Mouse (Mus musculus): Measurements from ENCODE around the gene Gucy1a1. TPM values are rescaled to one million over a fixed set of nuclear protein-coding genes. Genes with fewer than 3 reads are reported as not detected.
A peak's percentile ranks its signal among the peaks of the same experiment; 100 is the strongest.

The Gucy1a1 gene
- polyA plus RNA-seq, 1 experiment from 2014 or later, result 4.9 TPM

DNA sequence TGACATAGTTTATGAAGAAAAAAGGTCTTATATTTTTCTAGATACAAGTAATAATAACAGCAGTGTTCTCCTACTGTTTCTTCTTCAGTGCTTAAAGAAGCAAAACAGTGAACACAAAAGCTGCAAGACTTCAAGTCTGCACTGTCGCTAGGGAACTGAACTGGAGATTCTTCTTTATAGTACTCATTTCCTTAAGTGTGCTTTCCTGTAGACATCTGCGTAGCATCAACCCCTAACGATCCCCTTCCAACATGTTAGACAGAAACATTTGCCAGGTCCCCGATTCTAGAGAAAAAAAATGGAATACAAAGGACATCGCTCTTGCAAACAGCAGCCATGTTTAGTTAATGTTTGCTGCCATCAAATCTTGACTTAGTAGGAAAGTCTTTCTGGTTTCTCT lies 77.8 kb downstream of the Gucy1a1 start:
- 87% methylated on average over 5 of the region's 5 CpGs for WGBS
- Histone ChIP-seq H3K4me2 (no peak overlapping the region), H3K27ac (no peak overlapping the region), H3K4me3 (replicated peaks) (no peak overlapping the region), H3K36me3 (replicated peaks) (no peaks in the 10 kb centered on the region), H3K27me3 (peaks cover 2% of the 10 kb centered on the region; the same call in 1 of the 2 replicates), H3K9ac (no peak overlapping the region), H3K9me3 (no peaks in the 10 kb centered on the region), H3K4me1 (no peaks in the 10 kb centered on the region)
- no peak for ATAC-seq (ENCODE audit: low FRiP score)

DNA sequence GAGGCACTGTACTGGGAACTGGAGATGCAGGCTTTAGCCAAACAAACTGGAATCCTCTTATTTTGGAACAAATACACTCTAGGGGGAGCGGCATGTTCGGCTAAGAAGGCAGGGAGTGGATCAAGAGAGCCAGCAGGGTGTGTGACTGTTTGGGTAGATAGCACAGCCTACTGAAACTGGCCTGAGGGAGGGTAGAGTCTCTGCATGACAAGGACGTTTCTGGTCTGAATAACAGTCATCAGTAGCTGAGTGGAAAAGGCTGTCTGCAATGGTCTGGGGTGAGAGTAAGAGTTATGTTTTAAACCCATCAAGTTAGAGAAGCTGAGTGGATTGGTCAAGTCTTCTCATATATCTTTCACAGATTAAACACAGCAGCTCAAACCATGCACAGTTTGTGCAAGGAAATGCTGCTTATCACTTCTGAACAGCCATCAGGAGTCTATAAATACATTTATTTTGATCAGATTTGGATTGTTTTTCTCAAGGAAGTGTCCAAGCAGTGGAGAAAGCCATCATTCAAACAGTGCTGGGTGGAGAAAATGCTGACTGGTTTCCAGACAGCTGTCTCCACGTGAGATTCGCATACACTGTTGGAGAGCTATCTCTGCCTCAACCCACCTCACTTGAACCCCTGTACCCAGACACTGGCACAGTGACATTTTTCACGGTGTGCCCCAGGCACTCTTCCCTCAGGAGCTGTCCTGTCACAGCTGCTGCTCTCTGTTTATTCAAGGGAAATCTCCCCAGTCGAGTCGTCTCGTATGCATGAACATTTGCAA lies 84.0 kb downstream of the Gucy1a1 start:
- Histone ChIP-seq H3K4me1 (no peaks in the 10 kb centered on the region), H3K36me3 (replicated peaks) (no peaks in the 10 kb centered on the region), H3K4me3 (replicated peaks) (no peak overlapping the region), H3K27ac (no peak overlapping the region), H3K9ac (no peak overlapping the region), H3K4me2 (no peak overlapping the region), H3K27me3 (no peaks in the 10 kb centered on the region), H3K9me3 (no peaks in the 10 kb centered on the region)
- no peak for ATAC-seq (ENCODE audit: low FRiP score)
- WGBS, result 56% methylated on average over 9 of the region's 9 CpGs

DNA sequence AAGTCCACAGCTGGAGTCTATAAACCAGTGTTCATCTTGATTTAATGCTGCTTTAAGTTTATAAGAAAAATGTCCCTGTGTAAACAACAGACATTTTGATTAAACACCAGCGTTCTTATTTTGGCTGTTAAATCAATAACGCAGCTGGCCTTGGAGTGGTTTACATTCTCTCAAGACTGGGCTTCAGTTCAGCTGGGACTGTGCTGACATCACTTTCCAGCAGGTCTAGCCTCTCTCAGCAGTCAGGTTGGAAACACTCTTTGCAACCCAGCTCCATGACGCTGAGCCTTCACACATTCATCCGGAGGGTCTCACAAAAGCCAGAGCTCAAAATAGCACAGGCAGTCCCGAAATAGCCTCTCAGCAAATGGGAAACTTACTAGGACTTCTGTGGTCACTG lies 88.4 kb downstream of the Gucy1a1 start:
- no peak overlapping the region for H3K9ac ChIP-seq
- H3K4me1 ChIP-seq, result no peaks in the 10 kb centered on the region
- H3K4me3 ChIP-seq (replicated peaks), result no peak overlapping the region
- H3K36me3 ChIP-seq (replicated peaks), result no peaks in the 10 kb centered on the region
- no peaks in the 10 kb centered on the region for H3K27me3 ChIP-seq
- no peaks in the 10 kb centered on the region for H3K9me3 ChIP-seq
- WGBS, result 73% methylated on average over 5 of the region's 5 CpGs
- no peak overlapping the region for H3K4me2 ChIP-seq
- H3K27ac ChIP-seq, result no peak overlapping the region
- ATAC-seq (ENCODE audit: low FRiP score), result no peak

- H3K36me3 ChIP-seq (replicated peaks), result no peaks in the 10 kb centered on the region
- H3K9ac ChIP-seq, result no peak overlapping the region
- H3K27ac ChIP-seq, result no peak overlapping the region
- no peak overlapping the region for H3K4me3 ChIP-seq (replicated peaks)
- no peaks in the 10 kb centered on the region for H3K9me3 ChIP-seq
- ATAC-seq (ENCODE audit: low FRiP score), result no peak
- H3K4me1 ChIP-seq, result no peaks in the 10 kb centered on the region
- H3K27me3 ChIP-seq, result no peaks in the 10 kb centered on the region
- no peak overlapping the region for H3K4me2 ChIP-seq
- 70% methylated on average over 5 of the region's 5 CpGs for WGBS
These were observed 91.2 kb downstream of the Gucy1a1 start for GRCm38 (mm10) chr3:82054283-82054974.

DNA sequence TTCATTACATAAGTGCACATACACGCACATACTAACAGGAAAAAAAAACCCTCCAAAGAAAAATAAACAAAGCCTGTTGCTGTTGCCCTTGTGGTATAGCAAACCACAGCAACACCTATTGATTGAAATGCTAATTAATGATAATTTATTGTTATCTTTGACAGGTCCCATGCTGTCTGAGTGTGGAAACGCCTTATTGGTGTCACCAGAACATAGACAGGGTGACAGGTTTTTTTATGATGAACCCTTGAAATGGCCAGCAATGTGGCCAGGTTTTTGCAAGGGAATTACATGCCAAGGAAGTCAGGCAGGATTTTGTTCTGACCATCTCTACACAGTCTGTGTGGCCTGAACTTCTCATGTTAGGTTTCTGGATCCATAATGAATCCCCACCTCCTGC lies 93.6 kb downstream of the Gucy1a1 start:
- no peak overlapping the region for H3K4me3 ChIP-seq (replicated peaks)
- WGBS, result 52% methylated on average over 2 of the region's 2 CpGs
- H3K27ac ChIP-seq, result no peak overlapping the region
- H3K4me2 ChIP-seq, result no peak overlapping the region
- no peak for ATAC-seq (ENCODE audit: low FRiP score)
- H3K9ac ChIP-seq, result no peak overlapping the region
- peaks cover 6% of the 10 kb centered on the region; the same call in 1 of the 2 replicates for H3K4me1 ChIP-seq
- H3K9me3 ChIP-seq, result no peaks in the 10 kb centered on the region
- H3K36me3 ChIP-seq (replicated peaks), result no peaks in the 10 kb centered on the region
- H3K27me3 ChIP-seq, result no peaks in the 10 kb centered on the region

GRCm38 (mm10) chr3:82051468-82051867 lies 94.1 kb downstream of the Gucy1a1 start:
- peaks cover 6% of the 10 kb centered on the region; the same call in 1 of the 2 replicates for H3K4me1 ChIP-seq
- no peak for ATAC-seq (ENCODE audit: low FRiP score)

GRCm38 (mm10) chr3:82048681-82049080 lies 96.9 kb downstream of the Gucy1a1 start:
- Histone ChIP-seq H3K4me2 (no peak overlapping the region), H3K36me3 (replicated peaks) (no peaks in the 10 kb centered on the region), H3K9ac (no peak overlapping the region), H3K27me3 (no peaks in the 10 kb centered on the region), H3K9me3 (no peaks in the 10 kb centered on the region), H3K27ac (0 out of 2 replicates have a peak overlapping the region, but pooled peaks have one; percentile 19), H3K4me1 (peaks cover 6% of the 10 kb centered on the region; the same call in 1 of the 2 replicates), H3K4me3 (replicated peaks) (no peak overlapping the region)
- no peak for ATAC-seq (ENCODE audit: low FRiP score)
- 52% methylated on average over 7 of the region's 7 CpGs for WGBS

More at GRCm38 (mm10) chr3:82051468-82051867, 94.1 kb downstream of the Gucy1a1 start:
- Histone ChIP-seq H3K4me2 (no peak overlapping the region), H3K36me3 (replicated peaks) (no peaks in the 10 kb centered on the region), H3K4me3 (replicated peaks) (no peak overlapping the region), H3K9ac (no peak overlapping the region), H3K27ac (no peak overlapping the region), H3K27me3 (no peaks in the 10 kb centered on the region), H3K9me3 (no peaks in the 10 kb centered on the region)

GRCm38 (mm10) chr3:82048078-82048477 lies 97.5 kb downstream of the Gucy1a1 start:
- ATAC-seq (ENCODE audit: low FRiP score), result 0 out of 2 replicates have a peak, but pooled peaks have one; percentile 39

DNA sequence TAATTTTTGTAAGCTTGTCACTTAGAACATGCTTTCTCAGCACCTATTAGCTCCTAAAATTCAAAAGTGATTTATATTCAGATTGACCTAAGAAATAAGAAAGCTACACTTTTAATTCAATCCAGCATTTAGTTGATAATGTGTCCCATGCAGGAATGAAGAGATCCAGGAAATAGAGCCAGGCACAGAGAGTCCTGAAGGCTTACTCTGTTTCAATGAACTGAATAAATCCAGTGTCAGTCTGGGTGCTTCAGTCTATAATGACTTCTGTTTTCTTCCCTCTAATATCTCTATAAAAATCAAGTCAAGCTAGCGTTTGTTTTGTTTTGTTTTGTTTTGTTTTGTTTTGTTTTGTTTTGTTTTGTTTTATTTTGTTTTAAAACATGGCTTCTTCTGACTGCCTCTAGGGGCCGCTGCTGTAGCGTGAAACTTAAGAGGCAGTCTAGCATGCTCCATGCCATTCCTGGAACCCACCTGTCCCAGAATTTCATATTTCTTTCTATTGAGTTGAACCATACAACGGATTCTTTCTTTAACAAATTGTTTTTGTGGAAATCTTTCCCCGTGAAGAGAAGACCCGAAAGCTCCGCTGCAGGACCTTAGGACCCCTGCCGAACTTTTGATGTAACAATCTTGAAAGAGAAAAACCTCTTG lies 98.4 kb downstream of the Gucy1a1 start:
- Histone ChIP-seq H3K4me3 (replicated peaks) (no peak overlapping the region), H3K36me3 (replicated peaks) (no peaks in the 10 kb centered on the region), H3K27ac (no peak overlapping the region), H3K4me2 (no peak overlapping the region), H3K9ac (no peak overlapping the region), H3K27me3 (no peaks in the 10 kb centered on the region), H3K9me3 (no peaks in the 10 kb centered on the region), H3K4me1 (peaks cover 6% of the 10 kb centered on the region; the same call in 1 of the 2 replicates)
- WGBS, result 28% methylated on average over 8 of the region's 8 CpGs
- ATAC-seq (ENCODE audit: low FRiP score), result 0 out of 2 replicates have a peak, but pooled peaks have one; percentile 69

More at GRCm38 (mm10) chr3:82048078-82048477, 97.5 kb downstream of the Gucy1a1 start:
- Histone ChIP-seq H3K4me1 (peaks cover 6% of the 10 kb centered on the region; the same call in 1 of the 2 replicates), H3K27ac (no peak overlapping the region), H3K9ac (no peak overlapping the region), H3K9me3 (no peaks in the 10 kb centered on the region), H3K4me2 (no peak overlapping the region), H3K36me3 (replicated peaks) (no peaks in the 10 kb centered on the region), H3K27me3 (no peaks in the 10 kb centered on the region), H3K4me3 (replicated peaks) (no peak overlapping the region)
- 44% methylated on average over 4 of the region's 4 CpGs for WGBS

DNA sequence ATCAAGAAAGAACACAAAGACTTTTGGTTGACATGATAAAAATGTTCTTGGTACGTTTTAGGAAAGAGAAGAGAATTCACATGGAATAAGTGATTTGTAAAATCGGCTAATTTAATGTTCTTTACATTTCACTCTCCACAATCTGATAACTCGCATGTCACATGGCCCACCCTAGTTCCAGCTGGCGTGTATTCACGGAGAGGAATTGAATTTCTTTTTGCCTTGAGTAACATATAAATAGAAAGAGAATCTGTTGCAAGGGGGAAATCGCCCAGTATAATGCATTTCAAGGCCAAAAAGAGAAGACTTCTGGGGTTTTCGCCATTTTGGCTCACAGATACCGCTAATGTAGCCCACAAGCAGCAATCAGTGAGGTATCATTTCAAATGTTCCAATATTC lies 99.5 kb downstream of the Gucy1a1 start:
- Histone ChIP-seq H3K9ac (no peak overlapping the region), H3K4me1 (peaks cover 6% of the 10 kb centered on the region; the same call in 1 of the 2 replicates), H3K9me3 (no peaks in the 10 kb centered on the region), H3K27ac (no peak overlapping the region), H3K4me3 (replicated peaks) (no peak overlapping the region), H3K36me3 (replicated peaks) (no peaks in the 10 kb centered on the region), H3K4me2 (no peak overlapping the region), H3K27me3 (no peaks in the 10 kb centered on the region)
- 91% methylated on average over 8 of the region's 8 CpGs for WGBS
- ATAC-seq (ENCODE audit: low FRiP score), result no peak

DNA sequence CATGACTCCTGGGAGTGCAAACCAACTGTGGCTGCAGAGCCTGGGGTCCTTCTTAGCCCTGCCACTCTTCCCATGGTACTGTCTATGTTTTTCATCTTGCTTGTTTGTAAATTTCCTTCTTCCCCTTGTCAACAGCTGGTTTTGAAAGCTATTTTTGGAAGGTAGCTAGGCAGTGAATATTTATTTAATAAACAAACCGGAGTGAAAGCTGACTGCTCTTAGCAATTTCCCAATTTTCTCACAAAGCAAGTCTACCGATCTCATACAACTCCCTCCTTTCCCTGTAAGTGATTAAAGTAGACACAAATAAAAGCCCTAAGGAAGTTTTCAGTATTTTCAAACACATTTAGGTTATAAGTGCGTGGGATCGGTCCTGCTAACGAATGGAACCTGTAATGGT lies 100.7 kb downstream of the Gucy1a1 start:
- Histone ChIP-seq H3K9ac (no peak overlapping the region), H3K36me3 (replicated peaks) (no peaks in the 10 kb centered on the region), H3K9me3 (no peaks in the 10 kb centered on the region), H3K4me3 (replicated peaks) (no peak overlapping the region), H3K27ac (no peak overlapping the region), H3K27me3 (no peaks in the 10 kb centered on the region), H3K4me2 (no peak overlapping the region), H3K4me1 (peaks cover 6% of the 10 kb centered on the region; the same call in 1 of the 2 replicates)
- 92% methylated on average over 5 of the region's 5 CpGs for WGBS
- no peak for ATAC-seq (ENCODE audit: low FRiP score)

DNA sequence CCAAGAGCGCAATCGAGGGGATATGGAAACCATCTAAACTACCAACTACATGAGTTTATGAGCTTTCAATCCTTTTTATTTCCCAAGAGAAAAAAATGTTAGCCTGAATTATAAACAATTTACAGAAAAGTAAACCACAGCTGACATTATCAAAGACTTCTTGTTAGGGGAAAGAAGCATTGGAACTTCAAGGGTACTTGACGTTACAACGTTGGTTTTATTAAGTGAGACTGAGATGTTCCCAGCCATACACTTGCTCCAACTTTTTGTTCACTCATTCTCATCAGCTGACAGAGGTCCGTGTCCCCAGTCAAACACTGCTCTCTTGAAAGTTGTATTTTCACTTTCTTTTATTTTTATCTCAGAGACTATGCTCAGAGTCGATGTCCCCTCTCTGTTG lies 101.9 kb downstream of the Gucy1a1 start:
- ATAC-seq (ENCODE audit: low FRiP score), result no peak
- Histone ChIP-seq H3K27me3 (no peaks in the 10 kb centered on the region), H3K36me3 (replicated peaks) (no peaks in the 10 kb centered on the region), H3K4me2 (no peak overlapping the region), H3K4me3 (replicated peaks) (no peak overlapping the region), H3K4me1 (0 out of 2 replicates have a peak, but pooled peaks cover 1% of the 10 kb centered on the region), H3K9ac (no peak overlapping the region), H3K9me3 (no peaks in the 10 kb centered on the region), H3K27ac (no peak overlapping the region)
- 82% methylated on average over 6 of the region's 6 CpGs for WGBS

Data from forebrain, embryonic 12.5 days (tissue).